Mouse (Mus musculus): ENCODE results near the gene Dars. TPM values are rescaled to one million over a fixed set of nuclear protein-coding genes. Genes with fewer than 3 reads are reported as not detected.

Gene Dars
- polyA plus RNA-seq, 1 experiment: 48.1 TPM

DNA sequence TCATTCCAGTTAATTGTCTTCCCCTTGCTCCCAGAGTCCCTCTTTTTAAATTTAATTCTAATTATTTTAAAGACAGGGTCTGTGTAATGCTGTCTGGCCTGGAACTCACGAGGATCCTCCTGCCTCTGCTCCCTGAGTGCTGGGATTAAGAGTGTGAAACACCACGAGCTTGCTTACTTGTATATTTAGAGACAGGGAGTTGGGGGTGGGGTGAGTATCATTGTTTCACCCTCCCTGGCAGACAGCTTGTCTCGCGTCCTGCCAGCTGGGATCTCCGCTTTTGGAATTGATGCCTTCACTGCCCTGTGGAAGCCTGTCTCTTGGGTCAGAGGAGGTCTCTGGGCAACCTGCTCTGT lies 343 bp upstream of the Dars start:
- DNase-seq (ENCODE audit: low spot score): no peak

DNA sequence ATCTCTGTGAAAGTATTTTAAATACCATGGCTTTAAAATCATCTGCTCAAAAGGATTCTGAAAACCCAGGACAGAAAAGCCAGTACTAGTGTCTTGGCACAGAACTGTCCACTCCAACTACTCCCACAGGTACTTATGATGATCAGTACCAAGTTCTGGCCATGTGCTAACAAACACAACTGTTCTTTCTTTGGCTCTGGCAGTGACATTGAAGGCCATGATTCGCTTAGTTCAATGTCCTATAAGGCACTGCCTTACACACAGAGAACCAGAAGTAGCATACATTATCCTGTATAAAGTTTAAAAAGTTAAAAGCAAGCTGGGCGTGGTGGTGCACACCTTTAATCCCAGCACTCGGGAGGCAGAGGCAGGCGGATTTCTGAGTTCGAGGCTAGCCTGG lies 6.0 kb downstream of the Dars start:
- DNase-seq (ENCODE audit: low spot score): no peak

DNA sequence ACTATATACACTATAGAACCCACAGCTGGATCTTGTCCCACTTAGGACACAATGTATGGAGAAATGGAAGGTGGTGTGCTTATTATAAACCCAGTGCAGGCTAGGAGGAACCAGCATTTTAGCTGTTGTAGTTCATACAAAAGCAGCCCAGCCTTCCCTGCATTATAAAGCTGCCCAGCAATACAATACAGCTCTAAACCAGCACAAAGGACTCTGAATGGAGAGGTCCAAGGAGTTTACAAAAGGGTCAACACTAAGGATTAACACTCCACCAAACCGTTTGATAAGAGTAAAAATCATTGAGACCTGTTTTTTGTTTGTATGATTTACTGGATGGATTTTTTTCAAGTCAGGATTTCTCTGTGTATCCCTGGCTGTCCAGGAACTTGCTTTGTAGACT lies 10.3 kb downstream of the Dars start:
- no peak for DNase-seq (ENCODE audit: low spot score)

DNA sequence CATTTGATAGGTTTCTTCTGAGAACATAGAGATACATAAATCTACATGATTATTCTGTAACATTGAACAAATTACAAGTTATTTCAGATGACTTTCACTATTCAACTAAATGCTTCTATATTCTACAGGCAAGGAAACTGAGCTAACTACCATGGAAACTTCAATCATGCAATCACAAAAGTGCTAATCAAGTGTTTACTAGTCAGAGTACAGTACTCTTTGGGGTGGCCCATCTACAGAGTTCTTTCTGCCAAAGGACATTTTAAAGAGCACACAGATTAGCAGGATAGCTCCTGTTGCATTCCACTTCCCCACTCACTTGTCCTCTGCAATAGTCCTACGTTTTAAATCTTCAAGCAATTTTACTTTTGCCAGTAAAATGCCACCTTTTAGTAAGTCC lies 11.5 kb downstream of the Dars start:
- DNase-seq (ENCODE audit: low spot score): no peak

DNA sequence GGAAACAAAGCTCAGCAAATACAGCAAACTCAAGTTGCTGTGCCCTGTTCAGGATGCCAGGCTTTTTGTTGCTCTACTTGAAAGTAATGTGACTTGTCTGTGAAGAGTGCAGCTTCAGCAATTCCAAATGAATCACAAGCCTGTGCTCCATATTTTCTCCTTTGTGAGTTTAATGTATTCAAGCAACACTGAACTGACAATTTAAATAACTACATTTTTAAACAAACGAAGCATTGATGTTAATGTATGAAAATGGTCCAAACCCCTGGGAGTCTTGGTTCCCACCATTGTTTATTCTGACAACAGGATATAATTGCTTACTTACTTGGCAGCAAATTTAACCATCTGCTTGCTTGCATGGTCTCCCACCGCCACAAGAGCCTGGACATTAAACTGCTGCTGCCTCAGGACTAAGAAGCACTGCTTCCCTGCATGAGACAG lies 12.1 kb downstream of the Dars start:
- DNase-seq (ENCODE audit: low spot score): no peak

DNA sequence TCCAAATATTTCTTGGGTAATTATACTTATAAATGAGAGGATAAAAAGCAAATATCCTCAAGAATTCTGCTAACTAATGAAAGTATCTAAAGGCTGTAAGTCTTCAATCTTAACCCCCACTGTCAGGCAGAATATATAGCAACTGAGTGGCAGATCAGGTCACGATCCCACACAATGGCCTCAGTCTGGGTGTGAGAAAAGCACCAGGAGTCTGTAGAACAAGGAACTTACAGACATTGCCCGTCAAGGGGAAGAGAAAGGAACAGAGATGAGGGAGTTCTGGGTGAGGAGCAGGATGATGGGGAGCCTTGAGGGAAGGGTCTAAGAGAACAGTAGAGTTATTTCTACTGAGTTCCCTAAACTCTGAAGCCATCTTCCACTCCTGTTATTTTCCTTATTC lies 16.2 kb downstream of the Dars start:
- no peak for DNase-seq (ENCODE audit: low spot score)

DNA sequence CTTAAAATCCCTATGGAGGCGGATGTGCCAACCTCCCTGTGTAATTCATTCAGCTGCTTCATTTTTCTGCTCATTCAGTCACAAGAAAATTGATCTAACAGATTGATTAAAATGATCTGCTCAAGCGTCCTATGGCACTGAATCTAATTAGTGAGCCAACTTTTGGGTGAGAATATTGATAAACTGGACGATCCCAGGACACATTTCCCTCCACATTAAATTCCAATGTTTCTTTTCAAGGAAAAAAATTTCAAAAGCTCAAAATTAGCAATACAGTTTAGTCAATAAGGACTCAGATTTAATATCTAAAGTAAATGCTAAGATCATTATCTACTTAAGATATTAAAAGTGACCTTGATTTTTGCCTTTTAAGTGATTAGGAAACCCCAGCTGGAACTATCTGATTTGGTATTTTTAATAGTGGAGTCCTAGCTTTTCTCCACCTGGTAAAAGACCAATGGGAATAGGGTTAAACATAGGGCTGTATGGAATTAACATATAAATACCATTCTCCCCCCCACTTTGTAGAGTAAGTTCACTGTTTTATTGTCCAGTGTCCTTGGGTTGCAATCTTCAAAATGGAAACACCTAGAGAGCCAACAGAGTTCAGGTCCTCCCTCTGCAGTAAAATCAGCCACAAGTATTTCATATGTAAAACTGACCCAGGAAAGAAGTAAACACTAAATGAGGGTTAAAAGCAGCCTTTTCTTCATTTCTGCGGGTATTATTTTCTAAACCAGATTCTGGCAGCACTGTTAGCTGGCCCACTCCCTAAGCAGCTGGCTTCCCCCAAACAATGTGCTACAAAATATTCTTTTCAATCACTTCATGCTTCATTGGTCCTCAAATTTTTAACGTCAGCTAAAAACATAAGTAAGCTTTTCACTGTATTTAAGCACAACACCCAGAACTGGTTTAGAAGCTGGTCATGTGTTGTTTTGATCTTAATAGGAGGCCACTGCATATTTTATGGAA lies 16.9 kb downstream of the Dars start:
- no peak for DNase-seq (ENCODE audit: low spot score)

DNA sequence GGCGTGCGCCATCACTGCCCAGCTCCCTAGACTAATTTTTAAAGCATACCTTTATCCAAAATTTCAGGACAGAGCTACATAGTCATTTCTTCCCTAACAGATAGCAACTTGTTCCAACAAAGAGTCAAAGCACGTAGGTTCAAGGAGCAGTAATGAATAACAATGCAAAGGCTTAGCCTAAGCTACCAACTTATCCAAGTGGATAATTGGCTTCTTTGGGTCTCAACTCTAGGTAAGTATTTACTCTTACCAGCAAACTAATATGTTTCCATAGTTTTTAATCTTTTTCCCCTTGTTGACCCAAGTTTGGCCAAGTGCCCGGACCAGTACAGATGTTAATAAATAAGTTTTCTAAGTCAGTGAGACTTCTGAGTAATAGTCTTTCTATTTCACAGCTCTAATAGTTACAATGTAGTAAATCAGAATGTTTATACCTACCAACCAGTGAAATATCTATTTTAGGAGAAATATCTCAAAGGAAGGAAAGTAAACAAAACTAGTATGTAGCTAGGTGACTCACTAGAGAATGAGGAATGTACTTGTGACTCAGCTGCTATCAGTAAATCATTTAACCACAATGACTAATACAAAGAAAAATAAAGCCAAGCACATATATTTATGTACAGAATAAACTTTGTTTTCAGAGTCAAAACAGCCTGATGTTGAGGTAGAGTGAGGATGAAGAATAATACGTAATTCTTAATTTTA lies 18.3 kb downstream of the Dars start:
- DNase-seq (ENCODE audit: low spot score): no peak

DNA sequence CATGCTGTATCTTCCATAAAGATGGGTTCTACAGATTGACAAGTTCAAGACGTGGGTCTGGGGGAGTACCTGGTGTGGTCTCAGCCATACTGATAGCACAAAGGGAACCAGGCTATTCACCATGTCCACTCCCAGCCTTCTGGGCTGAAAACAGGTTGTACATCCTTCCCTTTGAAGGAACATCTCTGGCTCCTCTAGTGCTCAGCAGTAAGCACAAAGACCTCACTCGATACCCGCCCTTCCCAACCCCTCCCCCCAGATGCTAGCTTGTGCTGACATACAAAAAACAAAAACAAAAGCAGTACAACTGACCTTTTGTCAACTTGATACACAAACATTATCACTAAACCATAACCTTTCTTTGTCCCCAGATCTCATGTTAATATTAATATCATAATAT lies 22.5 kb downstream of the Dars start:
- DNase-seq (ENCODE audit: low spot score): no peak

DNA sequence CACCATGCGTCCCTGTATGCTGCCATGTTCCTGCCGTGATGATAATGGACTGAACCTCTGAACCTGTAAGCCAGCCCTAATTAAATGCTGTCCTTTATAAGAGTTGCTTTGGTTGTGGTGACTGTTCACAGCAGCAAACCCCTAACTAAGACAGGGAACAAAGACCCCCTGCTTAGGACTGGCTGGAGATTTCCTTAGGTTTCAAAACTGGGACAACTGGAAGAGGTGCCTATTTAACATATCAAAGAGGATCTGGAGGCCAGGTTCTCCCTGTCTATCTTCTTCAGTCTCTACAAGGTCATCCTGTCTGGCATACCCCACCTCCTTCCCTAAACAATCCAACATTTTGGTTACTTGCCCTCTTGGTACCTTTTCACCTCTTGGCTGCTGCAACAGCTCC lies 24.8 kb downstream of the Dars start:
- DNase-seq (ENCODE audit: low spot score): no peak

DNA sequence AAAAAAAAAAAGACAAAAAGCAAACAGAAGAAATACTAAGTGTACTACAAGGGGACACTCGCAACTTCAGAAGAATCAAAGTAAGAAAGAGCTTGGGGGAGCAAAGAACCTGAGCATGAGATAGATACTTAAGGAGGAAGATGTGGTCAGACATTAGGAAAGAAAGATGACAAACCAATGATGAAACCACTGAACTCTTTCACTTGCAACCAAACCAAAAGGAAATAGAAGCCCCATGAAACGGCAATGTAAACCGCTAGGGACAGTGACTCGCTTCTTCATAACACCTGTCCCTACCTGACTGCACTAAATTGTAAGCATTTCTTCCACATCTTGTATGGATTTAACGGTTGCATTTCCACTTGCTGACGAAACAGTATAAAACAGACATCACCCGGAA lies 30.7 kb downstream of the Dars start:
- DNase-seq (ENCODE audit: low spot score): no peak

DNA sequence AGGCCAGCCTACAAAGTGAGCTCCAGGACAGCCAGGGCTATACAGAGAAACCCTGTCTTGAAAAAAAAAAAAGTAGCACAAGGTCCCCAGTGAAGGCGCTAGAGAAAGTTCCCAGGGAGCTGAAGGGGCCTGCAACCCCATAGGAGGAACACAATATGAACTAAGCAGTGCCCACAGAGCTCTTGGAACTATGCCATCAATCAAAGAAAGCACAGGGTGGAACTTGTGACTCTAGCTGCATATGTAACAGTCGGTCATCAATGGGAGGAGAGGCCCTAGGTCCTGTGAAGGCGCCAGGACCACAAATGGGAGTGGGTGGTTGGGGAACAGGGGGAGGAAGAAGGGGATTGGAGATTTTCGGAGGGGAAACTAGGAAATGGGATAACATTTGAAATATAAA lies 40.3 kb downstream of the Dars start:
- DNase-seq (ENCODE audit: low spot score): no peak

DNA sequence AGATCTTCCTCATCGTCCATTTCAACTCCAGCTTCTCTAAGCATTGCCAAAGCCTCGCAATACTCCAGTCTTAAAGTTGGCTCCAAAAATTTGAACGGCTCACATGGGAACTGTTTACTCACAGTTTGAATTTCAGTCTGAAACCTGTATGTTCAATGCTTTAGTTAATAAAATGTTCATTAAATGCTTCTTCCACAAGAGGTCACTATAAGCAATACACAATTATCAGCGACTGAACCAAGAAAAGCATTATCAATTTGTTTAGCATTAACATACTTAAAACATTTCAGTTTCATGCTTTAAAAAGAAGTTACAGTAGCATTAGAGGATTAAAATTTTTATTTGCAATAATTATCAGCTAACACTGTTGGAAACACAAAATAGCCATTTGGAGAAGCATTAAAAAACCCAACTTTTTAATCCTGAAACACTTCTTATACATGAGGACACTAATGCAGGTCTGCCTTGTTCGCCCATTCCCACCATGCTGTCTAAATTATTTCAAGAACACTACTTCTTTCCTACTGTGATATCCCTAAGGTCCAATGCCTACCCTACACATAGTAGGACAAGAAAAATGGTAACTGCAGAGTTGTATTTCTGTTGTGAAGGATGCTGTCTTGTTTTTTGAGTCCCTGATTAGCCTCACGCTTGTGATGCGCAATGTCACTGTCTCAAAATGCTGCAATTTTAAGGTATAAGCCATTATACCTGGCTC lies 44.9 kb downstream of the Dars start:
- no peak for DNase-seq (ENCODE audit: low spot score)

DNA sequence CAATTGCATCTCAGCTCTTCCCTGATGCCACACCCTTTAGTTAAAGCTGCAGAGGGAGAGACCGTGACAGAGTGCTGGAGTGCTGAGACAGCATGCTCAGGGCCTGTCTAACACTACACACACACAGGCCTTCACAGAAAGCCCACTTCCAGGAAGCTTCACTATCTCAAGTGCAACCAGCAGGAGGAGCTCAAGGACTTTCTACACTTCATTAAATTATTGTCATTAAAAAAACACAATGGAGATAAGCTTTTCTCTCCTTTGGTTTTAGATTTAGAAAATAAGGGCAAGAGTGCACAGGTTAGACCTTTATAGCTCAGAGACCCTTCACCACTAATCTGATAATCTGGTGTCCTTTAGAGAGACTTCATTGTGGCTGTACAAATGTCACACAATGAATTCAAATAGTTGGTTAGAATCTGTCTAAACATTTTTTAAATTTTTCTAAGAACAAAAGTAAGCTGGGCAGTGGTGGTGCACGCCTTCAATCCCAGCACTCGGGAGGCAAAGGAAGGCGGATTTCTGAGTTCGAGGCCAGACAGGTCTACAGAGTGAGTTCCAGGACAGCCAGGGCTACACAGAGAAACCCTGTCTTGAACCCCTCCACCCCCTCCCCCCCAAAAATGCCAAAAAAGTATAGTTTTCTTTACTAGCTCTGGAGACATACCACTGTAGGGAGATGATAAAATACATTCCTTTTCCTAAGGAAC lies 48.3 kb downstream of the Dars start:
- no peak for DNase-seq (ENCODE audit: low spot score)

DNA sequence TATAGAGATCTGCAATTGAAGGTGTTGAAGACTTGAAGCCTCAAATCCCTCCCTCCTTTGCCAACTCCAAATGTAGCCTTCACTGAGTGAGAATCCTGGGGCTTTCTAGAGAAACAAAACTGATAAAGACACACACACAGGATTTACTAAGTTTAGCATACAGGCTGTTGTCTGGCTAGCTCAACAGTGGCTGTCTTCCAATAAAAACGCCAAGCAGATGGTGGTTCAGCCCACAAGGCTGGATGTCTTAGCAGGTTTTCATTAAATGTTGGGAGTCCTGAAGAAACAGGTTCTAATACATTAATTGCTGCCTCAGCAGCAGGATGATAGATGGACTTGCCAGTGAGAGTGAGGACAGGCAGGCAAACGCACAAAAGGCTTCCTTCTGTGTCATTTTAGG lies 56.6 kb downstream of the Dars start:
- no peak for DNase-seq (ENCODE audit: low spot score)

DNA sequence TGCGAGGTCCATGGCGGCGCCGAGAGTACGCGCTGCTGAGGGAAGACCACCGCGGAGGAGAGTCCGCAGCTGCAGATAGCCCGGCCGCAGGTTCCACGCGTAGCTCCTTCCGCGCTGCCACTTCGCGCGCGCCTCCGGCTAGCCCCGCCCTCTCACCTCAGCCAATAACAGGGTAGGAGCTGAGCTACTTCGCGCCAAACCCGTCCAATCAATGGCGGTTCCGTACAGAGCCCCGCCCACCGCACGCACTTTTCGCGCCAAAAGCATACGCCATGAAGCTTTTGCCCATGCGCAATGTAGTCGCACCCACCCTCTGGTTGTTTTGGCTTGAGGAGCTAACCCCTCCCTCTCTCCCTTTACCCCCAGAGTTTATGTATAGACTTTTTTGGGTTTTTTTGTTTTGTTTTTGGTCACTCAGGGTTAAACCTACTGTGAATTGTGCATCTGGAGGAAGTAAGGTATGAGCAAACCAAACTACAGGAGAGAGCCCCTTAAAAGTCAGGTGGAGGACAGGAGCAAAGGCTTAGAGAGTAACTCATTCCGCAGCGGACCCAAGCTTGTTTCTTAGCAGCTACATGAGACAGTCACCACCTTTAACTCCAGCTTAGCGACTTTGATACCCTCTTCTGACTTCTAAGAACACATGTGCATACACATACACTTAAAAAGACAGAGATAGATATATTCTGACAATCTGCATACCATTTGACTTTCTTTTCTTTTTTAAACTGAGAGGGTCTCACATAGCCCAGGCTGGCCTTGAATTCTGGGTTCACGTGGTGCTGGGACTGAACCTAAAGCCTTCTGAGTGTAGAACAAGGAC lies 57.4 kb downstream of the Dars start, which contains the start of gene Mcm6:
Mcm6 (minus strand) TSS at position 111 of the 823 bp plus-strand sequence.
- peak; percentile 77 for DNase-seq (ENCODE audit: low spot score)

DNA sequence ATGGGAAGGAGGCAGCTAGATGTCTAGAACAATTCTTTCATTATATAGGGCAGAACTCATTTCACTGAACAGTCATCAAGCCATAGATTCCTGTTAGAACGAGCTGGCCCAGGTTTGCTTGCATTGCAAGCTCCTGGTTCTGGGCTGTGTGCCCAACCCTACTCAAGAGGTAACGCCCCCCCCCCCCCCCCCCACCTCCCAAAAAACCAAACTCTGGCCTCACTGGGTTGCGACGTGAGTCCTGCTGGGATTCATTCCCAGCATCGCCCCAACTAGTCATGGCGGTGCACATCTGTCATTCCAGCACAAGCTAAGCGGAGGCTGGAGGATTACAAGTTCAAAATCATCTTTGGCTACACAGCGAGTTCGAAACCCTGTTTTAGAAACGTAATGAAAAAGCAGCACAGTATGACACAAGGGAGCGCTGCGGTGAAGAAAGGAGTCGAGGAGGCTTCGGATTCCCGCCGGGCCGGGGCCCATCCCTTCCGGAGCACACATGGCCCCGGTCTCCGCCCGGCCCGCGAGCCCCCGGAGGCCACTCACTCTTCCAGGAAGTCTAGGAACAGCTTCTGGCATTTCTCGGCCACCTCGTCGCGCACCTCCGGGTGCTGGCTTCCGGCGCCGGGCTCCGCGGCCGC lies 58.1 kb downstream of the Dars start:
- no peak for DNase-seq (ENCODE audit: low spot score)

DNA sequence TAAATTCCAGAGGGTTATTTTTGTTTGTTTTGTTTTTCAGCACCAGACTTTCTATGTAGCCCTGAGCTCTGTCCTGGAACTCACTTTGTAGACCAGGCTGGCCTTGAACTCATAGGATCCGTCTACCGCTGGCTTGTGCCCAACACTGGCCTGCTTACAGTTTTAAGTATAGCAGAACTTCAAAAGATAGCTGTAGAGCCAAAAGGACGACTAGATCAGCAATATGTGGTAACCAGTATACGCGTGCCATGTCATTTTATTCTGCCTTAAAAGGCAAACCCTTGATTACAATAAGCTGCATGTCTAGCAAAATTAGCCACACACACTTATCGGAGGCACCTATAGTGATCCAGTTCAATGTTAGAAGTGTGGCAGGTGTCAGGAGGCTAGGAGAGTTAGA lies 58.9 kb downstream of the Dars start:
- no peak for DNase-seq (ENCODE audit: low spot score)

DNA sequence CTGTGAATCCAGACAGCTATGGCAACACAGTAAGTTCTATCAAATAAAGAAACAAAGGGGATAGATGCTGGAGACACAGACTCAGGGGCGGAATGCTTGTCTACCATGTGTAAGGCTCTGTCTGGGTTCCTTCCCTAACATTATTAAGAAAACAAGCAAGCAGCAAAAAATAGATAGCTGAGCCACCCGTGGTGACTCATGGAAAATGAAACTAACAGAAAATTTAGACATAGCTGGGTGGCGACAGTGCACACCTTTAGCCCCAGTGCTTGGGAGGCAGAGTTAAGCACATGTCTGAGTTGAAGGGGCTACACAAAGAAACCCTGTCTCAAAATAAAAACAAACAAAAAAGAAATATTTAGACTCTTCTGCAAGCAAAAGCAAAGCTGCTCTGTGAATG lies 59.7 kb downstream of the Dars start:
- no peak for DNase-seq (ENCODE audit: low spot score)

DNA sequence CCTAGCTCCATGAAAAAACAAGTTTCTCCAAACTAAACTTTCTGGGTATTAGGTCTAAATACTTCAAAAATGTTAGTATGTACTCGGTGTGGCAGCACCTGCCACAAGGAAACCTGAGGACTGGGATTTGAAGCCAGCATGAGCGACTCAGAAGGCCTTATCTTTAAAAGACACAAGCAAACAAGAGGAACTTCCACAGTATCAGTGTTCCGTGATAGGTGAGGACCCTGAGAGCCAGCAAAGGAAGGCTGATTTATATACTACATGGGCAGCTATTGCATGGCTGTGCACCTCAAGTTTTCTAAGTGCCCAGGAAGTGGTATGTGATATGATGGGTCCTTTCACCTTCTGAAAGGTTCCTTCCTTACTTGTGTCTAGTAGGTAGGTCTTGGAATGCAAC lies 64.1 kb downstream of the Dars start:
- no peak for DNase-seq (ENCODE audit: low spot score)
